Mouse (Mus musculus): Measurements from ENCODE around the gene Cop1. TPM values are rescaled to one million over a fixed set of nuclear protein-coding genes. Genes with fewer than 3 reads are reported as not detected.
A peak's percentile ranks its signal among the peaks of the same experiment; 100 is the strongest.
"Not testable (repeated sequence)": the region's sequence is repeated elsewhere in the genome, so short reads cannot be mapped to it uniquely, and the experiment has no call there.

Cop1 gene
- polyA plus RNA-seq (2012; ENCODE audit: insufficient read depth, low replicate concordance) = 21.6 and 64.7 TPM in 2 replicates

DNA sequence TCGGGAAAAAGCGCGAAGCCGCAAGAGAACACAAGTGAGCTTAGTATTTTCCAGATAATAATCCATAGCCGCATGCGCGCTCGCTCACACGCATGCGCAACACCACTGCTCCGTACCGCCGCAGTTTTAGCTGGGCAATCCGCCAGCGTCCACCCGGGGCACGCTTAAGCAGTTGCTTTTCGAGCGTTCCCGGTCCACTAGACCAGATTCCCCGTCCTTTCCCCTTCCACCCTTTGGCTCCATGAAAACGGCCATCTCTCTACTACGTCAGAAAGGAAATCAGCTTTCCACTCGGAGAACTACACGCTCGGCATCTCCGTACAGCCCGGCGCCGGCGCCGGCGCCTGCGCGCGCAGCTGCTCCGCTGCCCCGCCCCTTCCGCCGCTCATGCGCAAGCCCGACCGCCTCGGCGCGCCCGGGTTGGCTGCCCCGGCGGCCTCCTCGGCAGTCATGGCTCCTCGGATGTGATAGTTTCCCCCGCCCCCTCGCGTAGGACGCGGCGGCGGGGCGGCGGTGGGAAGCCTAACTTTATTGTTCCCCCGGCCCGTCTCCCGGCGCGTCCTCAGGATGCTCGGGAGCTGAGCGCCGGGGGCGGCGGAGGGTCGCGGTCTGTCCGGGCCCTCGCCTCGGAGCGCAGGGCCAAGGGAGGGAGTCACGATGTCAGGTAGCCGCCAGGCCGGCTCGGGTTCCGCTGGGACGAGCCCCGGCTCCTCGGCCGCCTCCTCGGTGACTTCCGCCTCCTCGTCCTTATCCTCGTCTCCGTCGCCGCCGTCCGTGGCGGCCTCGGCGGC, at the start of gene Cop1:
TSS of gene Cop1 (plus strand) at position 540 of the 791 bp plus-strand sequence.
- H3K4me3 ChIP-seq (replicated peaks) = peak within 1 kb of the TSS; percentile 96

GRCm38 (mm10) chr1:159186741-159187140, 45.4 kb upstream of the Cop1 start:
- H3K36me3 ChIP-seq (replicated peaks; ENCODE audit: low read length) = no peaks in the 10 kb centered on the region
- H3K27me3 ChIP-seq (replicated peaks) = no peaks in the 10 kb centered on the region
- peaks cover 4% of the 10 kb centered on the region; the same call in 1 of the 2 replicates for H3K9me3 ChIP-seq
- H3K4me3 ChIP-seq (replicated peaks) = no peak overlapping the region
- H3K4me1 ChIP-seq = no peaks in the 10 kb centered on the region
- TF ChIP-seq GATA1 (IDR thresholded peaks at IDR 0.05; ENCODE audit: borderline replicate concordance, low read length) (no peak), FLI1 (IDR thresholded peaks at IDR 0.05; ENCODE audit: low read length) (no peak)

More for the DNA sequence above, at the start of gene Cop1:
- not testable (repeated sequence) for H3K36me3 ChIP-seq (replicated peaks; ENCODE audit: low read length); H3K9me3 ChIP-seq; H3K27me3 ChIP-seq (replicated peaks)
- H3K4me1 ChIP-seq = peaks cover 26% of the 10 kb centered on the region

DNA sequence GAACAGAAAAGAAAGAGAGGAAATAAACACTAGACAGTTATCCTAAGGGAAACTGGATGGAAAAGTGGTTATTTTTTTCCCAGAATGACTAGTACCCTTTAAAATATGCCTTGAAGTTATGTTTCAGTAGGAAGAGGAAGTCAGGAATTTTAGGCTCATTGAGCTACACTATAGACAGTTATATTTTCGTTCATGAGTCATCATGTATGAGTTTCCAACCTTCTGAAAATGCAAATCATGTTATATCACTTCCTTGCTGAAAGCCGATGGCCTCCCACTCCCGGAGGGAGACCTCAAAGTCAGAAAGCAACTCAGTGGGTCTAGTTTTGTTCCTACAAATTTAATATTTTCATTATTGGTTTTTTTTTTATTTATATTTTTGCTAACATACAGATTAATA, 33.5 kb upstream of the Cop1 start:
- Histone ChIP-seq H3K27me3 (replicated peaks) (no peaks in the 10 kb centered on the region), H3K4me3 (replicated peaks) (no peak overlapping the region), H3K36me3 (replicated peaks; ENCODE audit: low read length) (no peaks in the 10 kb centered on the region), H3K4me1 (no peaks in the 10 kb centered on the region), H3K9me3 (0 out of 2 replicates have a peak, but pooled peaks cover 4% of the 10 kb centered on the region)
- no peak for TF ChIP-seq FLI1 (IDR thresholded peaks at IDR 0.05; ENCODE audit: low read length)

DNA sequence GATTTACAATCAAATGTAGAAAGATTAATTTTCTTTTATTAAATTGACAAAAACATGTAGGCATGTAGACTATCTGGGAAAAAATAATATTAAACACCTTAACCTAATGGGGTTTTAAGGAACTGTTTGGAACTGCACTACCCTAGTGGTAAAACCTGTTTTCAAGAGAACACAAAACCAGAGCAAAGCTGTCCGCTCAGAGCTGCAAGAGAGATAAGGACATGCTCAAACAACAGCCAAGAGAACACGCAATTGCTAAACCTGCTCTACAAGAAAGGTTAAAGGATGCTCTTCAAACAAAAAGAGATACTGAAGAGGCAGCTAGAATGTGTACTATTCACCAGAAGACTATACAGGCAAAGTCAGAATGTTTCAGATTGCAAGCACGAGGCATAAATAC, 32.5 kb upstream of the Cop1 start:
- TF ChIP-seq GATA1 (IDR thresholded peaks at IDR 0.05; ENCODE audit: borderline replicate concordance, low read length) (no peak), FLI1 (IDR thresholded peaks at IDR 0.05; ENCODE audit: low read length) (no peak)
- no peaks in the 10 kb centered on the region for H3K36me3 ChIP-seq (replicated peaks; ENCODE audit: low read length)
- H3K9me3 ChIP-seq = 0 out of 2 replicates have a peak, but pooled peaks cover 4% of the 10 kb centered on the region
- H3K27me3 ChIP-seq (replicated peaks) = no peaks in the 10 kb centered on the region
- H3K4me1 ChIP-seq = no peaks in the 10 kb centered on the region
- H3K4me3 ChIP-seq (replicated peaks) = no peak overlapping the region

DNA sequence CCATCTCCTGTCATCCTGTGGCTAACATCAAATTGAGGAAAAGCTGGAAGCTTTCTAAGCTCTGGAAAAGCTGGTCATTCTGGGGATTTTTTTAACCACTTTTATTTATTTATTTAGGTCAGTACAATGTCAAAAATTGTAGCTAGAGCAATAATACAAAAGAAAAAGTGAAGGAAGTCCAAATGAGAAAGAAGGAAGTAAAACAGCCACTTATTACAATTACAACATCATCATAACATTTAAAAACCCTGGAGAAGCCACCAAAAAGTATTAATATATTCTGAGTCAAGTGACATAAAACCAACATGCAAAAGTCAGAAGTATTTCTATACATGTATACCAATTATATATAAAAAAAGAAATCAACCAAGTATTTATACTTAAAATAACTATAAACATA, 30.9 kb upstream of the Cop1 start:
- H3K4me3 ChIP-seq (replicated peaks) = no peak overlapping the region
- no peaks in the 10 kb centered on the region for H3K36me3 ChIP-seq (replicated peaks; ENCODE audit: low read length)
- 0 out of 2 replicates have a peak, but pooled peaks cover 4% of the 10 kb centered on the region for H3K9me3 ChIP-seq
- H3K27me3 ChIP-seq (replicated peaks) = no peaks in the 10 kb centered on the region
- TF ChIP-seq FLI1 (IDR thresholded peaks at IDR 0.05; ENCODE audit: low read length) = no peak
- TF ChIP-seq GATA1 (IDR thresholded peaks at IDR 0.05; ENCODE audit: borderline replicate concordance, low read length) = no peak
- H3K4me1 ChIP-seq = no peaks in the 10 kb centered on the region

- no peaks in the 10 kb centered on the region for H3K4me1 ChIP-seq
- TF ChIP-seq GATA1 (IDR thresholded peaks at IDR 0.05; ENCODE audit: borderline replicate concordance, low read length) (no peak), FLI1 (IDR thresholded peaks at IDR 0.05; ENCODE audit: low read length) (no peak)
- peaks cover 6% of the 10 kb centered on the region; the same call in 1 of the 2 replicates for H3K9me3 ChIP-seq
- H3K4me3 ChIP-seq (replicated peaks) = no peak overlapping the region
- H3K27me3 ChIP-seq (replicated peaks) = peaks cover 1% of the 10 kb centered on the region
- H3K36me3 ChIP-seq (replicated peaks; ENCODE audit: low read length) = no peaks in the 10 kb centered on the region
These were observed 20.4 kb upstream of the Cop1 start for GRCm38 (mm10) chr1:159211711-159212110.

- H3K36me3 ChIP-seq (replicated peaks; ENCODE audit: low read length) = no peaks in the 10 kb centered on the region
- H3K9me3 ChIP-seq = peaks cover 6% of the 10 kb centered on the region; the same call in 1 of the 2 replicates
- no peak for TF ChIP-seq GATA1 (IDR thresholded peaks at IDR 0.05; ENCODE audit: borderline replicate concordance, low read length)
- no peak for TF ChIP-seq FLI1 (IDR thresholded peaks at IDR 0.05; ENCODE audit: low read length)
- H3K27me3 ChIP-seq (replicated peaks) = peaks cover 1% of the 10 kb centered on the region
- H3K4me3 ChIP-seq (replicated peaks) = no peak overlapping the region
- no peaks in the 10 kb centered on the region for H3K4me1 ChIP-seq
These were observed 14.7 kb upstream of the Cop1 start for GRCm38 (mm10) chr1:159217437-159217836.

DNA sequence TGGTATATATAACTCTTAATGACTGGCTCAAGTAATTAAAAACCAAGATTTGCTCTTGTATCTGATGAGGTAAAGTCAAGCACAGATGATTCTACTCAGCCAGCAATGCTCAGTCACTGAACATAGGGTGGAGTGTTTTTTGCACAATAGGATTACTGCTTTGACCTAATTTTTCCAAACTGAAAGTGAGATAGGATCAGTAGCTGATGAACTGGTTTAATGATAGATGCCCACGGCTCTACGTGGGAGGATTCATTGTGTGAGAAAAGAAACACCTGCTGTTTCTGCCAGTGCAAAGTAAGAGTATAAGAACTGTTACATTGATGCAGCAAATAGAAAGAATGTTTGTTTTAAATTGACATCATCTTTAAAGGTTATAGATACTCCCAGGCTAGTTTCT, 10.1 kb upstream of the Cop1 start:
- Histone ChIP-seq H3K27me3 (replicated peaks) (no peaks in the 10 kb centered on the region), H3K4me1 (peaks cover 9% of the 10 kb centered on the region), H3K9me3 (no peaks in the 10 kb centered on the region), H3K4me3 (replicated peaks) (no peak overlapping the region), H3K36me3 (replicated peaks; ENCODE audit: low read length) (no peaks in the 10 kb centered on the region)
- TF ChIP-seq FLI1 (IDR thresholded peaks at IDR 0.05; ENCODE audit: low read length) = no peak
- TF ChIP-seq GATA1 (IDR thresholded peaks at IDR 0.05; ENCODE audit: borderline replicate concordance, low read length) = no peak

DNA sequence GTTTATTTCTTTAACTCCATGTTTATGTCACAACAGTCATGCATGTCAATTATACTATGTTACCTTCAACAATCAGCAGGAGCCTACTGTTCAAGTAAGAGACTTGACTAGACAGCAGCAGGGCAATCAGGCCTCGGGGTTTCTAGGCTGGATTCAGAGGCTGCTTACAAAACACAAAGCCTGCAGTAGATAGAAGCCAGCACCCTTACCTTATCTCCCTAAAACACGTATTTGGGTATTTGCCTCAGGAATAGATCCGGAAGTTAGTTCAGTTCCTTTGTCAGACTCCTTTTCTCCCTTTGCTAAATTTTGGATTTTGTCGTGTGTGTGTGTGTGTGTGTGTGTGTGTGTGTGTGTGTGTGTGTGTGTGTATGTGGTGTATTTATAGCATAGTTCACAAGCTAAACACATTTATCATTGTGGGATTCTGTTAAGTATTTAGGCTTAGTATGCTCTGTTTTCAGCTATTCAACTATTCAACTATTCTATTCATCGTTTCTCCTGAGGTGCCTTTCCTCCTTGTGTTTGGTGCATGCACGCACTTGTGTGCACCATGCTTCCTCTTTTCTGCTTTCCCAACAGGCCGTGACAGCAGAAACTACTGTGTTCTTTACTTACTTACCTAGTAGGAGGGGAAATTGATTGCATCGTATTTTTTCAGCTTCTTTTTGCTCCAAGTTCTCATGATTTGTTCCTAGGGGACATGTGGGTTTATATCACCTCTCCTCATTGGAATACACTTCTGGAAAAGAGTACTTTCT, 6.9 kb upstream of the Cop1 start:
- Histone ChIP-seq H3K27me3 (replicated peaks) (no peaks in the 10 kb centered on the region), H3K4me3 (replicated peaks) (no peak overlapping the region), H3K9me3 (no peaks in the 10 kb centered on the region), H3K4me1 (peaks cover 9% of the 10 kb centered on the region), H3K36me3 (replicated peaks; ENCODE audit: low read length) (no peaks in the 10 kb centered on the region)
- TF ChIP-seq GATA1 (IDR thresholded peaks at IDR 0.05; ENCODE audit: borderline replicate concordance, low read length) (no peak), FLI1 (IDR thresholded peaks at IDR 0.05; ENCODE audit: low read length) (no peak)

DNA sequence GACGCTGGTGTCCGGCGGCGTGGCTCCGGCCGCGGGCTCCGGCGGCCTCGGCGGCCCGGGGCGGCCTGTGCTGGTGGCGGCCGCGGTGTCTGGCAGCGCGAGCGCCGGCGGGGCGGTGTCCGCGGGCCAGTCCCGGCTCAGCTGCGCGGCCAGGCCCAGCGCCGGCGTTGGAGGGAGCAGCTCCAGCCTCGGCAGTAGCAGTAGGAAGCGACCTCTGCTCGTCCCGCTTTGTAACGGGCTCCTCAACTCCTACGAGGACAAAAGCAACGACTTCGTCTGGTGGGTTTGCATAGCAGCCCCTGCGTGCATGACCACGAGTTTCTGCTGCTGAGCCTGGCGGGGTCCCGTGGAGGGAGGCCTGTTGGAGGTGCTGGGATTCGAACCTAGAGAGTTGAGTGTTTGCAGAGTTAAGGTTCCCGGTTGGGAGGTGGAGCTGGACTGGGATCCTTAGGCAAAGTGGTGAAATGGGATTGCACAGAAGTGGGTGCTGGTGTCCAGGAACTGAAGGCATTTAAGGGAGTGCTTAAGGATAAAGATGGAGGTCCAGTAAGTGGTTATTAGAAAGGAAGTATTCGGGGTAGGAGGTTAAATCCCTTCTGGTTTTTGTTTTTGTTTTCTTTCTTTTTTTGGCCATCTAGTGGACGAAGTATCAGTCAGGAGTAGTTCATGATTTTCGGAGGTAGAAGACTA, 597 bp downstream of the Cop1 start:
- H3K27me3 ChIP-seq (replicated peaks); H3K36me3 ChIP-seq (replicated peaks; ENCODE audit: low read length); H3K9me3 ChIP-seq: not testable (repeated sequence)
- Histone ChIP-seq H3K4me3 (replicated peaks) (peak overlapping the region; percentile 95), H3K4me1 (peaks cover 32% of the 10 kb centered on the region)
